In genomic region chr14:38053770-38054169, GRCm38 (mm10) we compare ENCODE assay signal across 20 mouse cellular contexts.
"Had no signal": no experiment of that assay in that cellular context is flagged by ENCODE, and none has a peak within 500 bp of the region (broad histone marks: within the 10 kb centered on the region; RNA-seq: fewer than 3 reads in every experiment).

No protein-coding gene starts in this region.

- DNase-seq: kidney, postnatal 10 days; kidney, postnatal 36 days; left cerebral cortex, postnatal 4 days; liver, postnatal 0 days; lung, embryonic 14.5 days; right cerebral cortex, postnatal 25 days; thymus, adult 2 months; thymus, postnatal 14 days; thymus, postnatal 4 days had no signal

- H3K27me3 ChIP-seq: kidney, embryonic 15.5 days; limb, embryonic 12.5 days; limb, embryonic 15.5 days; midbrain, embryonic 12.5 days; midbrain, embryonic 15.5 days; neural tube, embryonic 12.5 days; neural tube, embryonic 15.5 days had no signal

- H3K27ac ChIP-seq: kidney, embryonic 15.5 days; limb, embryonic 12.5 days; limb, embryonic 15.5 days; liver, embryonic 14.5 days; macrophage; midbrain, embryonic 12.5 days; midbrain, embryonic 15.5 days; neural tube, embryonic 12.5 days; neural tube, embryonic 15.5 days had no signal

- H3K4me1 ChIP-seq: kidney, embryonic 15.5 days; limb, embryonic 12.5 days; limb, embryonic 15.5 days; midbrain, embryonic 12.5 days; midbrain, embryonic 15.5 days; neural tube, embryonic 12.5 days; neural tube, embryonic 15.5 days had no signal

- H3K36me3 ChIP-seq: kidney, embryonic 15.5 days; limb, embryonic 12.5 days; limb, embryonic 15.5 days; midbrain, embryonic 12.5 days; midbrain, embryonic 15.5 days; neural tube, embryonic 12.5 days; neural tube, embryonic 15.5 days had no signal

- H3K9me3 ChIP-seq: kidney, embryonic 15.5 days; limb, embryonic 12.5 days; limb, embryonic 15.5 days; midbrain, embryonic 12.5 days; midbrain, embryonic 15.5 days; neural tube, embryonic 12.5 days; neural tube, embryonic 15.5 days had no signal

- H3K9ac ChIP-seq: kidney, embryonic 15.5 days; limb, embryonic 12.5 days; limb, embryonic 15.5 days; liver, embryonic 14.5 days; liver, postnatal 0 days; lung, embryonic 14.5 days; midbrain, embryonic 12.5 days; midbrain, embryonic 15.5 days; neural tube, embryonic 12.5 days; neural tube, embryonic 15.5 days had no signal

- H3K4me3 ChIP-seq: kidney, embryonic 15.5 days; limb, embryonic 12.5 days; limb, embryonic 15.5 days; midbrain, embryonic 12.5 days; midbrain, embryonic 15.5 days; neural tube, embryonic 12.5 days; neural tube, embryonic 15.5 days had no signal

- ATAC-seq: liver, postnatal 0 days; lung, postnatal 0 days; midbrain, embryonic 15.5 days had no signal

- H3K4me2 ChIP-seq: kidney, embryonic 15.5 days; limb, embryonic 12.5 days; limb, embryonic 15.5 days; liver, embryonic 11.5 days; lung, embryonic 14.5 days; midbrain, embryonic 12.5 days; midbrain, embryonic 15.5 days; neural tube, embryonic 12.5 days; neural tube, embryonic 15.5 days had no signal
